In genomic region chr5:96221812-96222585, GRCm38 (mm10) we compare ENCODE assay signal across 8 mouse cellular contexts. TPM values are rescaled to one million over a fixed set of nuclear protein-coding genes. Genes with fewer than 3 reads are reported as not detected.
DNase-seq lines count a peak whose midpoint lies in the region; ATAC-seq and TF ChIP-seq lines count a peak whose summit lies in the region.

No protein-coding gene starts in this region.

- H3K4me3 ChIP-seq in gastrocnemius, adult 2 months, result no peak overlapping the region
- no peak overlapping the region for H3K4me3 ChIP-seq in heart, embryonic 16.5 days (ENCODE audit: low read length)

- H3K9me3 ChIP-seq in heart, embryonic 16.5 days (replicated peaks; ENCODE audit: control insufficient read depth, low read length), result no peaks in the 10 kb centered on the region

- H3K4me2 ChIP-seq in heart, embryonic 16.5 days (ENCODE audit: low read depth, low read length), result no peak overlapping the region

- no peak for TF ChIP-seq CTCF in gastrocnemius, adult 2 months (IDR thresholded peaks at IDR 0.05)

- peaks cover 11% of the 10 kb centered on the region for H3K4me1 ChIP-seq in heart, embryonic 16.5 days (ENCODE audit: control insufficient read depth, insufficient read depth, low read length)

- peaks cover 13% of the 10 kb centered on the region for H3K36me3 ChIP-seq in heart, embryonic 16.5 days (ENCODE audit: control insufficient read depth, insufficient read depth)

- intact Hi-C loops in gastrocnemius, adult 2 months (cut with DNase I), result no loop called here
- intact Hi-C loops in gastrocnemius, postnatal 36 days (cut with DNase I), result no loop called here

- ATAC-seq in heart, embryonic 16.5 days (replicated peaks; ENCODE audit: extremely low read depth, insufficient read depth, low FRiP score), result peak; percentile 15; the same call in 1 of the 2 replicates
- ATAC-seq in neutrophil, adult 5-6 weeks (ENCODE audit: extremely low read depth, insufficient number of reproducible peaks, low FRiP score, poor library complexity, severe bottlenecking), result peak; percentile 95
- no peak for ATAC-seq in CD4-positive, CD25-positive, alpha-beta regulatory T cell, adult 4 months

- 35% methylated on average over 5 of the region's 5 CpGs for WGBS in heart, embryonic 16.5 days

- no peak overlapping the region for H3K9ac ChIP-seq in heart, embryonic 16.5 days (ENCODE audit: low read length)

- DNase-seq in gastrocnemius, adult 2 months, result peak; percentile 28
- no peak for DNase-seq in gastrocnemius, postnatal 25 days
- peak; percentile 13 for DNase-seq in R1 (ENCODE audit: low read depth, low spot score)
- DNase-seq in layer of hippocampus, adult 9-10 months (ENCODE audit: low spot score), result peak; percentile 21
- DNase-seq in gastrocnemius, postnatal 36 days, result no peak

- no peaks in the 10 kb centered on the region for H3K27me3 ChIP-seq in heart, embryonic 16.5 days (ENCODE audit: control insufficient read depth, insufficient read depth, low read length)

- H3K27ac ChIP-seq in gastrocnemius, adult 2 months, result no peak overlapping the region
- H3K27ac ChIP-seq in heart, embryonic 16.5 days (ENCODE audit: low read length), result no peak overlapping the region

RNA-seq across cellular contexts. Expression of gene Mrpl1, which starts 12.7 kb away (rescaled TPM):
- 10 to 100 TPM; 22.6 to 28.4 TPM for total RNA-seq in gastrocnemius, adult 2 months (2021)
- total RNA-seq in gastrocnemius, postnatal 25 days (2021), result 10 to 100 TPM; 23.6 to 27.4 TPM
- polyA plus RNA-seq in heart, embryonic 16.5 days (2015; fragmentation: Nextera tagmentation; extraction: Ambion mirVana), result 20.9 and 23.5 TPM in 2 replicates
- total RNA-seq in neutrophil, adult 5-6 weeks (2017), result 29.1 and 30.8 TPM in 2 replicates
- 10 to 100 TPM; 23.2 to 24.7 TPM for polyA plus RNA-seq in CD4-positive, CD25-positive, alpha-beta regulatory T cell, adult 4 months (2017; shearing (Covaris generic))
- total RNA-seq in gastrocnemius, postnatal 36 days (2021), result 10 to 100 TPM; 24.5 to 25.2 TPM

RNA-seq across cellular contexts. Expression of gene Cnot6l, which starts 58.0 kb away (rescaled TPM):
- total RNA-seq in gastrocnemius, adult 2 months (2021), result 10 to 100 TPM; 27.9 to 33.4 TPM
- total RNA-seq in gastrocnemius, postnatal 25 days (2021), result 10 to 100 TPM; 30.9 to 32.8 TPM
- 14.6 and 17.2 TPM in 2 replicates for polyA plus RNA-seq in heart, embryonic 16.5 days (2015; fragmentation: Nextera tagmentation; extraction: Ambion mirVana)
- 108 and 135 TPM in 2 replicates for total RNA-seq in neutrophil, adult 5-6 weeks (2017)
- polyA plus RNA-seq in CD4-positive, CD25-positive, alpha-beta regulatory T cell, adult 4 months (2017; shearing (Covaris generic)), result 10 to 100 TPM; 72.2 to 73.2 TPM
- total RNA-seq in gastrocnemius, postnatal 36 days (2021), result 10 to 100 TPM; 25.9 to 33.5 TPM

Comparison
In these comparisons a context has a peak if more than half of its experiments do, and no peak if none do; other contexts are left out.
1. DNase-seq: peak in gastrocnemius, adult 2 months (single experiment), R1 (single experiment) and layer of hippocampus, adult 9-10 months (single experiment); none in gastrocnemius, postnatal 25 days (single experiment) and gastrocnemius, postnatal 36 days (0 of 2).